Mouse (Mus musculus): ENCODE results near the gene Tgfbi. TPM values are rescaled to one million over a fixed set of nuclear protein-coding genes. Genes with fewer than 3 reads are reported as not detected.

Gene Tgfbi
- 3.7 and 3.8 TPM in 2 replicates for polyA plus RNA-seq (2012; rRNA removed)

GRCm38 (mm10) chr13:56609103-56609856 lies at the start of gene Tgfbi:
Gene Tgfbi (plus strand): TSS chr13:56609523.
- Histone ChIP-seq H3K27ac (ENCODE audit: insufficient read depth, low read length) (no peak within 1 kb of the TSS), H3K4me3 (ENCODE audit: insufficient read depth, low read length) (peak within 1 kb of the TSS; percentile 31), H3K4me1 (ENCODE audit: control insufficient read depth, insufficient read depth, low read length) (no peaks in the 10 kb centered on the region)
- TF ChIP-seq POLR2A (IDR thresholded peaks at IDR 0.05; ENCODE audit: extremely low read depth, insufficient read depth, low read length) (no peak), CTCF (IDR thresholded peaks at IDR 0.05; ENCODE audit: extremely low read depth, insufficient read depth, low read length) (no peak)

- H3K27ac ChIP-seq (ENCODE audit: insufficient read depth, low read length): no peak overlapping the region
- H3K4me3 ChIP-seq (ENCODE audit: insufficient read depth, low read length): no peak overlapping the region
- TF ChIP-seq POLR2A (IDR thresholded peaks at IDR 0.05; ENCODE audit: extremely low read depth, insufficient read depth, low read length) (no peak), CTCF (IDR thresholded peaks at IDR 0.05; ENCODE audit: extremely low read depth, insufficient read depth, low read length) (no peak)
- H3K4me1 ChIP-seq (ENCODE audit: control insufficient read depth, insufficient read depth, low read length): no peaks in the 10 kb centered on the region
Measured at GRCm38 (mm10) chr13:56559841-56560370, 49.4 kb upstream of the Tgfbi start.

- H3K4me1 ChIP-seq (ENCODE audit: control insufficient read depth, insufficient read depth, low read length): no peaks in the 10 kb centered on the region
- no peak overlapping the region for H3K4me3 ChIP-seq (ENCODE audit: insufficient read depth, low read length)
- no peak overlapping the region for H3K27ac ChIP-seq (ENCODE audit: insufficient read depth, low read length)
- TF ChIP-seq CTCF (IDR thresholded peaks at IDR 0.05; ENCODE audit: extremely low read depth, insufficient read depth, low read length): no peak
- TF ChIP-seq POLR2A (IDR thresholded peaks at IDR 0.05; ENCODE audit: extremely low read depth, insufficient read depth, low read length): no peak
Measured at GRCm38 (mm10) chr13:56561129-56561528, 48.2 kb upstream of the Tgfbi start.

GRCm38 (mm10) chr13:56563075-56563474 lies 46.2 kb upstream of the Tgfbi start:
- H3K4me1 ChIP-seq (ENCODE audit: control insufficient read depth, insufficient read depth, low read length): no peaks in the 10 kb centered on the region
- no peak overlapping the region for H3K27ac ChIP-seq (ENCODE audit: insufficient read depth, low read length)
- H3K4me3 ChIP-seq (ENCODE audit: insufficient read depth, low read length): no peak overlapping the region
- TF ChIP-seq CTCF (IDR thresholded peaks at IDR 0.05; ENCODE audit: extremely low read depth, insufficient read depth, low read length): peak; percentile 62
- no peak for TF ChIP-seq POLR2A (IDR thresholded peaks at IDR 0.05; ENCODE audit: extremely low read depth, insufficient read depth, low read length)

- no peak for TF ChIP-seq POLR2A (IDR thresholded peaks at IDR 0.05; ENCODE audit: extremely low read depth, insufficient read depth, low read length)
- TF ChIP-seq CTCF (IDR thresholded peaks at IDR 0.05; ENCODE audit: extremely low read depth, insufficient read depth, low read length): no peak
- Histone ChIP-seq H3K27ac (ENCODE audit: insufficient read depth, low read length) (no peak overlapping the region), H3K4me3 (ENCODE audit: insufficient read depth, low read length) (no peak overlapping the region), H3K4me1 (ENCODE audit: control insufficient read depth, insufficient read depth, low read length) (no peaks in the 10 kb centered on the region)
Measured at GRCm38 (mm10) chr13:56566336-56566735, 43.0 kb upstream of the Tgfbi start.

GRCm38 (mm10) chr13:56571645-56572044 lies 37.7 kb upstream of the Tgfbi start:
- Histone ChIP-seq H3K4me3 (ENCODE audit: insufficient read depth, low read length) (no peak overlapping the region), H3K27ac (ENCODE audit: insufficient read depth, low read length) (no peak overlapping the region), H3K4me1 (ENCODE audit: control insufficient read depth, insufficient read depth, low read length) (no peaks in the 10 kb centered on the region)
- TF ChIP-seq POLR2A (IDR thresholded peaks at IDR 0.05; ENCODE audit: extremely low read depth, insufficient read depth, low read length) (no peak), CTCF (IDR thresholded peaks at IDR 0.05; ENCODE audit: extremely low read depth, insufficient read depth, low read length) (no peak)

- H3K4me1 ChIP-seq (ENCODE audit: control insufficient read depth, insufficient read depth, low read length): no peaks in the 10 kb centered on the region
- TF ChIP-seq CTCF (IDR thresholded peaks at IDR 0.05; ENCODE audit: extremely low read depth, insufficient read depth, low read length) (no peak), POLR2A (IDR thresholded peaks at IDR 0.05; ENCODE audit: extremely low read depth, insufficient read depth, low read length) (no peak)
- H3K4me3 ChIP-seq (ENCODE audit: insufficient read depth, low read length): no peak overlapping the region
- H3K27ac ChIP-seq (ENCODE audit: insufficient read depth, low read length): no peak overlapping the region
Measured at GRCm38 (mm10) chr13:56575074-56575473, 34.2 kb upstream of the Tgfbi start.

- Histone ChIP-seq H3K27ac (ENCODE audit: insufficient read depth, low read length) (no peak overlapping the region), H3K4me3 (ENCODE audit: insufficient read depth, low read length) (no peak overlapping the region), H3K4me1 (ENCODE audit: control insufficient read depth, insufficient read depth, low read length) (no peaks in the 10 kb centered on the region)
- TF ChIP-seq CTCF (IDR thresholded peaks at IDR 0.05; ENCODE audit: extremely low read depth, insufficient read depth, low read length) (peak; percentile 76), POLR2A (IDR thresholded peaks at IDR 0.05; ENCODE audit: extremely low read depth, insufficient read depth, low read length) (no peak)
Measured at GRCm38 (mm10) chr13:56575701-56576321, 33.5 kb upstream of the Tgfbi start.

GRCm38 (mm10) chr13:56578097-56578496 lies 31.2 kb upstream of the Tgfbi start:
- H3K4me1 ChIP-seq (ENCODE audit: control insufficient read depth, insufficient read depth, low read length): peaks cover 3% of the 10 kb centered on the region; the same call in 1 of the 2 replicates
- TF ChIP-seq CTCF (IDR thresholded peaks at IDR 0.05; ENCODE audit: extremely low read depth, insufficient read depth, low read length) (no peak), POLR2A (IDR thresholded peaks at IDR 0.05; ENCODE audit: extremely low read depth, insufficient read depth, low read length) (no peak)
- no peak overlapping the region for H3K27ac ChIP-seq (ENCODE audit: insufficient read depth, low read length)
- no peak overlapping the region for H3K4me3 ChIP-seq (ENCODE audit: insufficient read depth, low read length)
